Mouse (Mus musculus): ENCODE results near the gene Rhbdf1.
A peak's percentile ranks its signal among the peaks of the same experiment; 100 is the strongest.

DNA sequence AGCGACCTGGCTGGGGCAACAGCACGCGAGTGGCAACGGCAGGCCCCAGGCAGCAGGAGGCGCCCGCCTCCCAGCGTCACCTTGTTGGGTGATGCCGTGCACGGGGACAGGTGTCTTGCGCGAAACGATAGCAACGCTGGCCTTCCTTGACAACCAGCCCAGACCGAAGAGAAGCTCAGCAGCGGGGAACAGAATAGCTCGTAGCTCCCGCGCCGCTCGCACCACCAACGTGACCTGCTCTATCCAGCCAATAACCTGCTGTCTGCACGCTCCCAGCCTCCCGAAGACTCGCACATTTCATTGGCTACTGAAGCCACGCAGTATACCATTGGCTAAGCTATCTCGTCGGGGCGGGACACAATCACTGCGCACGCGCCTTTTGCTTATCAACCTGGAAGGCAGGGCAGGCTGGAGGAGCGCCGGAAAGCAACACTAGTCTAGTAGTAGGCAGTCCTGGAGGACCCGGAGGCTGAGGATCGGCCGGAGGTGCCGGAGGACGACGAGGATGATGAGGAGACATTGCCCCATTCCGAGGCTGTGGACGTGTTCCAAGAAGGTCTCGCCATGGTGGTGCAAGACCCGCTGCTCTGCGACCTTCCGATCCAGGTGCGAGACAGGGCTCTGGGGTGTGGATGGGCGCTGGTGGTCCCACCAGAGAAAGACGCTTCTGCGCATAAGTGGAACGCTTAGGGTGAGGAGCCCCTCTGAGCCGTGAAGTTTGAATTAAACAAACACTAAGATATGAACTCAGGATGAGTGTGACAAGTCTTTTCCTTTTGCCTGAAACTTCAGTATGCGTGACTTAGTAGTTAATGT, 16.8 kb downstream of the Rhbdf1 start, which contains the start of gene Snrnp25:
- TF ChIP-seq CTCF (IDR thresholded peaks at IDR 0.05; ENCODE audit: borderline replicate concordance, control insufficient read depth, extremely low read depth, insufficient read depth, low read length, poor library complexity) (peak; percentile 59; the same call in 1 of the 2 replicates), POLR2A (IDR thresholded peaks at IDR 0.05; ENCODE audit: control insufficient read depth, extremely low read depth, insufficient read depth, low read length, poor library complexity) (peak; percentile 84)

Measured in thymus, adult 2 months (tissue).